Mouse (Mus musculus) CD8-positive naive resting alpha-beta T cell, adult 2 months (primary cell): ENCODE measurements around the gene Lrig1.
"Not testable (repeated sequence)": the region's sequence is repeated elsewhere in the genome, so short reads cannot be mapped to it uniquely, and the experiment has no call there.

Source experiments
- DNase-seq, 2 experiments: peaks; one replicate each; pipeline ENCODE4 v3.0.0; 2022; ENCODE audit warnings: low read depth in 2 of 2, low spot score in 2 of 2

Lrig1 gene

DNA sequence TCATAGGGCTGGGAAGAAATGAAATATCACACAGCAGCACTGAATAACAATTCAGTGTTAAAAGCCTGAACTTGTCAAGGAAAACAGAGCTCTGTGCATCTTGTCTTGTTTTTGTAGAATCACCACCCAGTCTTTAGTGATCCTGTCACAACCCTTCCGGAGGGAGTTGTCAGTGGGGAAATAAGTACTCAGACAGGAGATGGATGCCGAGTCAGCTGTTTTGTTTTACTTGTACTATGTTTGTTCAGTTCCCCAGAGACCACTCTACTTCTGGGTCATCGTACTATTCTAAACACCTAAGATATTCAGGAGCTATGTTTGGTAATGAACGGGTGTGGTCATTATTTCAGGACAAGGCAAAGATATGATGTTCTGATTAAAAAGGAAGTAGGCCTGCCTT lies 111.6 kb downstream of the Lrig1 start:
- DNase-seq, result no peak

DNA sequence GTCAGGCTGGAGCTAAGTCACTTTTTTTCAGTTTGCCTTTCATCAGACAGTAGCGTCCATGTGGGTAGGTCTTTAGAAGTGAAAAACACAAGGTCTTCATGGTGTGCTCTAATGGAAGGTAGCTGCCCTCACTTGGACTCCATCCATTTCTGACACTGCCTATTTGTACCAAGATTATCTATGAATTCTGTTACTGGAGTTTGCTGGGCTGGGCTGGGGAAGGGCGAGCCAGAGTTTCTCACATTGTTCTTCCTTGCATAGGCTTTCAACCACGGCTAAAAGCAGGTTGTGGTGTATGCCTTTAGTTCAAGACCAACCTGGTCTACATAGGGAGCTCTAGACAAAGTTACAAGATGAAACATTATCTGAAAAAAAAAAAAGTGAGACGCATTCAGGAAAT lies 115.0 kb downstream of the Lrig1 start:
- no peak for DNase-seq

DNA sequence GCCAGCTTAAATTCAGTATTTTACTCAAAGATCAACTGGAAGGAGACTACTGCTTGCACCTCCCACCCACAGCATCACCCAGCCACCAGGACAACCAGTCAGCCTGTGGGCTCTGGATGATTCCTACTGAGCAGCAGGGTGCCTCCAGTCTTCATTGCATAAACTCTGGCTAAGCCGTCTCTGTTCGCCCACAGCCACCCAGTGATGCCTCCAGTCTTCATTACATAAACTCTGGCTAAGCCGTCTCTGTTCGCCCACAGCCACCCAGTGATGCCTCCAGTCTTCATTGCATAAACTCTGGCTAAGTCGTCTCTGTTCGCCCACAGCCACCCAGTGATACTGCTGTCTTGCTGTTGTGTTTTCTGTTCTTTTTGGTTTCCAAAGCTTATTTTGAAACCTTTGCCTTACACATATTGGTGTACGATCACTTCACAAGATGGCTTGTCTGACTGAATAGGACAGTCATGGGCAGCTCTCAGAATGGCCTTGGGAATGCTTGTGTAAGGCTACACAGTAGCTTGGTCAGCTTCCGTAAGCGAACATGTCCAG lies 115.7 kb downstream of the Lrig1 start:
- no peak for DNase-seq

DNA sequence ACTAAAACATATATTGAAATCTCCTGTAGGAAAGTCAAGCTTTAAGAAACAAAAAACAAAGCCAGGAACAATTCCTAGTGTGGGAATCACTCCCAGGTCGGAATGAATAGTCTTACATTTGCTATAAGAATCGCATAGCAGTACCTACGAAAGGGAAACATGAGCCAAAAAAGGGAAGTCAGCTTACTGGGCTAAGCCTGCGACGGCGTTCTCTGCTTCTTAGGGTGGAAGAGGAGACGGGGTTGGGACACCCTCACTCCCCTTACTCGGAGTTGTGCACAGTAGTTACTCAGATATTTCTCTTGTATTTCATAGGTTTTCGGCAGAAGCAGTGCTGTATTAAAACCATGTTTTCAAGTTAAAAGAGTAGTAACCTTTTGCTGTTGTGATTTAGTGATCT lies 117.9 kb downstream of the Lrig1 start:
- no peak for DNase-seq

DNA sequence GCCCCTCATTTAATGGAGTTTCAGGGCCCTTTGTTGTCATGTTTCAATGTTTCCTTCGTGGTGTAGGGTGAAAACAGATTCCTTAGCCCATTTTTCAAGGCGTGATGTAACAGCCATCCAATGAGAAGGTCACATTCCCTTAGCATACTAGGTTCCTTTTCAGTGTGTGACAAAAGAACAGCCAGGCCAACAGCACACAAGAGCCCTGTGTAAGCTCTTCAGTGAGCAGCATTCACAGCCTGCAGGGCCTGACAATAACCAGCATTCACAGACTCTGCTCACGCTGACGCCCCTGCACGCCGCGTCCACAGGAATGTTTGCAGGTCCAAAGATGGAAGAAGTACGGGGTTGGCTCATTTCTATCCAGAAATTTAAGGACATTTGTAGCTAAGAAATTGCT lies 122.0 kb downstream of the Lrig1 start:
- no peak for DNase-seq

DNA sequence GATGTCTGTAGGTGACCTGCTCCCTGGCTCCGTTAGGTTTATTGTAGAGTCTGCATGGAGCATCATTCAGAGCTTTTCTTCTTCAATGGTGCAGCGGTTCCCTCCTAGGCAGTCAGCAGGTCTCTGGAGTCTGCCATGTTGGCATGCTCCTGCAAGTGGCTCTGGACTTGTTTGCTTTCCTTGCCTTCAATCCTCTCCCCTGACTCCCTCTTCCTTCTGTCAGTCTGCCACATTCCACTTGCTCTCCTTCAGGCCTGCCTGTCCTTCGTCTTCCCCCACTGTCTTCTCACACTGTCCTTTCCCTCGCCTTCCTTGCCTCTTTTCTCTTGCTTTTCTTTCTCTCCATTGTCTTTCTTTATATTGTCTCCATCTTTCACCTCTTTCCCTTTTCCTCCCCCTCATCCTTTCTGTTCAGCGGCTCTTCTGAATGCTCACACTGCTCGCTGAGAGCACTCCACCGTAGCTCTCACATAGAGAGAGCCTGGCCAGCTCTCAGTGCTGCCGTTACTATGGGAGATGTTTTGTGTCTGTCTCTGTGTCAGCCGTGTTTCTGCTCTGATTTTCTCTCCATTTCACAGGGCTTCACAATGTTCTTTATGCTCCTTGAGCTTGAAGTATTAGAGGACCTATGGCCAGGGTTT lies 124.3 kb downstream of the Lrig1 start:
- DNase-seq, result no peak

DNA sequence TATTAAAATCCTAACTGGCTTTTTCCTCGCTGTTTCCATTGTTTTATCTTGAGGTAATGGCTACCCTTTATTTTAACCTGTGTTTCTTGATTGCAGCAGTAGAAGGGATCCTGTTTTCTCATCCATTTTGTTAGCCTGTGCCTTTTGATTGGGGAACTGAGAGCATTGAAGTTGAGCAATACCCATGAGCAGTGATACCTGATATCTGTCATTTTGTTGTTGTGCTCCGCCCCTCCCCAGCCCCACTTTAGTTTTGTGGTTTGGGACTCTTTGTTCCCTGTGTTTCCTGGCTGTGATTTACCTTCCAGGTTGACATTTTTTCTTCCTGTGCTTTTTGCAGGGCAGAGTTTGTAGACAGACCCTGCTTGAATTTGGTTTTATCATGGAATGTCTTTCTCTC lies 131.9 kb downstream of the Lrig1 start:
- no peak for DNase-seq

DNA sequence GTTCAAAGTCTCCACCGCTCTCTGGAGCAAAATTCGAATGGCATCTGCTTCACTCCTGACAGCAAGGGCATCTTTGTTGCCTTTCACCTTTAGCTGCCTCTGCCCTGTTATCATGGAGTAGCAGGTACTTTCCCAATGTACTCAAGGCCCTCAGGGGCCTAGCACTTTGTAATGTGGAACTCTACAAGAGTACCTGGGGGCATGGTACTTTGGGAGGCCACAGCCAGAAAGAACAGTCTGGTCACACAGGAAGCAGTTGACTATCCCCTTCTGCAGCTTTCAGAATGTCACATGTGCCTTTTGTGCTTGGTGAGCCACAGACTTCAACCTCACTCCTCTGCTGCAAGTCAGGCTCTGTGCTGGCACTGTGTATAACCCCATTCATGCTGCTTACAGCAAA lies 134.2 kb downstream of the Lrig1 start:
- DNase-seq, result no peak

DNA sequence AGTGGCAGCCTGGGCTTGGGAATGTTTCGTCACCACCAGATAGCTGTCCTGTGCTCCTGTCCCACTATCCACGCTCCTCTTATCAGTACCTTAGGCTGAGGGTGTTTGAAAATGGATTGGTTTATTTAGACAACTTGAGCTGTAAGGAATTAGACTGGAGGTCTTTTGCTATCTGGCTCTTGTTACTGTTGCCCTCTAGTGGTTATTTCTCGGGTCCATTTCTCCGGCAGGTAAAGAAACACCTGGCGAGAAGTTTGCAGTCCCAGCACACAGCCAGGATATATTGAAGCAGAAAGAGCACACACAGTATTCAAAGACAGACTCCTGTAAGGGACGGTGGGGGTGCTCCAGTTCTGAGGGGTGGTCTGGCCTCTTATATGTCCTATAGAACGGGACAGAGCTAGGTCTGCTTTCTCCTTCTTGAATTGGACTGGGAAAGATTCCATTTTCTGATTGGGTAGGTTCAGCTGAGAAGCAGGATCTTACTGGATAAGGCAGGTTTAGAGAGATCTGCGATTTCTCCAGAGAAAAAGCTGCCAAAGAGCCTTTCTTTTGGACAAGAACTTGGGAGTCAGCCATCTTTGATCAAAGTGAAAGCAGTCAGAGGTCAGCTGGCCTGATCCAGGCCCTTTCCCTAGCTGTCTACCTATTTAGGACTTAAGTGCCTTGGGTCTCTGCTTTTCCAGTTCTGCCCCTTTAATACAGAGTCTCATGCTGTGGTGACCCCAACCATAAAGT lies 136.6 kb downstream of the Lrig1 start:
- DNase-seq, result no peak

DNA sequence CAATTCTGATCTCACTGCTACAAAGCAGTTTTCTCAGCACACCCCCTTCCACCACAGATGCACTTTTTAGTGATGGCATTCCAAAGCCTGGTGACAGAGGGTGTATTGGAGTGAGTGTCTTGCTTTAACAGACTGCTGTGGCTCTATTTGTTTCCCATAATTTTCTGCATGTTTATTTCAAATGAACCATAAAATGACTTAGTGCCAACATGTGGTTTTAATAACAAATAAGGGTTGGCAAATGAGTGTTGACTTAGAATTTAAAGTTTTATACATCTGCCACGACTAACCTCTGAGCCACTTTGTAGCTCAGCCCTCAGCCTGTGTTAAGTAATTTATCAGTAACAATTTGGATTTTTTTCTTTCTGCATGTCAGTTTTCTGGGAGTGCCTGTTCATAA lies 138.6 kb downstream of the Lrig1 start:
- DNase-seq, result no peak

DNA sequence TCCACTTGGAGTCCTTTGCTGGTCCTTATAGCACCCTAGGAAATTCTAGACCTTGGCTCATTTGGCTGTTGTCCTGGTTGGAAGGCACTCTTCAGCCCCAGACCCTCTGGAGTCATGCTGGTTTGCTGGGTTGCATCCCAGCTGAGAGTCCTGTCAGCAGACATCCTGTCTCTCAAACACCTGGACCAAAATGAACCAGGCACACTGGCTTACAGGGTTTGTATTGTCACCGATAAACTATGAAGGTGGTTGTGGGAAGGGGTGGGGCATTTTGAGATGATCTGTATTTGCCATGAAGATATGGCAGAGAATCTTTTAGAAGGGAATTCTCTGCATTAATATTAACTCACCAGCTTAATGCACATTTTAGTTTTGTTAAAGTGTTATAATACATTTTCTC lies 139.1 kb downstream of the Lrig1 start:
- no peak for DNase-seq

DNA sequence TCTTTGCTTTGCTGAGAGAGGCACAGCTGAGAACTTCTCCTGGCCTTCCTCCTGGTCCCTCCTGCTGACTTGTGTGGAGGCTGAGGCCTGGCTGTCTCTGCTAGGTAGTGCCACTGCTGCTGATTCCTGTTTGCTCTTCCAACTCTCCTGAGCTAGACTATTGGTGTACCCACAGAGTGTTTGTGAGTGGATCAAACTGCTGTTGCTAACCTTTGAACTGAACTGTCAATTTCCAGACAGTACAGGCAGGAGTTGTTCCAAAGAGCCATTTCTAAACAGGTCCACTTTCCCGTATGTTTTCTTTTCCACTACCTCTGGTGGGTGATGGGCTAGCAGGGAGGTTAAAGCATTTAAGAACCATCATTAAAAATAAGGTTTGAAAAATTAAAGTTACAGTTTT lies 141.4 kb downstream of the Lrig1 start:
- not testable (repeated sequence) for DNase-seq
